Mouse (Mus musculus): ENCODE data around the gene Slfn2.
"Not testable (repeated sequence)": the region's sequence is repeated elsewhere in the genome, so short reads cannot be mapped to it uniquely, and the experiment has no call there.

Gene Slfn2

DNA sequence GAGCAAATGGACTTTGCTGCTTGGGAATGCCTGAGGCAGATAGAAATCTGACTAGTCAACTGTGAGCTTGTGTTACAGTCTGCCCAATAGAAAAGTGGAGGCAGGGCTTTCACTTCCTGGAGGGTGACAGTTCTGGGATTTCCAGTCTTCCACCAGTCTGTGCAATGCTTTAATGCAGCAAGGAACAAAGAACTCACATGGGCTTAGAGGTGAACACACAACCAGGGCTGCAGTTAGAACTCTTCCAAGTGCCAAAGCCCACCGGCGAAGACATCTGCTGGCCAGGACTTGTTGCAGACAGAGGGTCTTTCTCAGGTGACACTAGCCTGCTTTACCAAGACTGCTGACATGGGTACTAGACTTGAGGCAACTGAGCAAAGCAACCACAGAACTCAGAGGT lies at the start of gene Slfn2:
Slfn2 (plus strand) TSS at position 167 of the 400 bp plus-strand sequence.
- no peak for DNase-seq (ENCODE audit: low read depth)

DNA sequence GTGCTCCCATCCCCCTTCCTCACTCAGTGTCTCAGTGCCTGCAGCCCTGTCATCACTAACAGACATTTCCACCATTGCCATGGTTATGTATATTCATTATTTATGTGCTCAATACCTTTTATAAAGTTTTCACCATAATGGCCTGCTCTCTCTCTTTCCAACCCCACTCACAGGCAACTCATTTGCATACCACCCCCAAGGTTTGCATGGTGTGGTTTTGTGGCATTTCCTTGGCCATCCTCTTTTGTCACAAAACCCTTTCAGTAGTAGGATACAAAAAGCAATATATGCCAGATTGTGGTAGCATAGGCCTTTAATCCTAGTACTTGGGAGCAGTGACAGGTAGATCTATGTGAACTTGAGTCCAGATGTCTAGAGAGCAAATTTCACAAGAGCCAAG lies 48.8 kb upstream of the Slfn2 start:
- no peak for DNase-seq (ENCODE audit: low read depth)

DNA sequence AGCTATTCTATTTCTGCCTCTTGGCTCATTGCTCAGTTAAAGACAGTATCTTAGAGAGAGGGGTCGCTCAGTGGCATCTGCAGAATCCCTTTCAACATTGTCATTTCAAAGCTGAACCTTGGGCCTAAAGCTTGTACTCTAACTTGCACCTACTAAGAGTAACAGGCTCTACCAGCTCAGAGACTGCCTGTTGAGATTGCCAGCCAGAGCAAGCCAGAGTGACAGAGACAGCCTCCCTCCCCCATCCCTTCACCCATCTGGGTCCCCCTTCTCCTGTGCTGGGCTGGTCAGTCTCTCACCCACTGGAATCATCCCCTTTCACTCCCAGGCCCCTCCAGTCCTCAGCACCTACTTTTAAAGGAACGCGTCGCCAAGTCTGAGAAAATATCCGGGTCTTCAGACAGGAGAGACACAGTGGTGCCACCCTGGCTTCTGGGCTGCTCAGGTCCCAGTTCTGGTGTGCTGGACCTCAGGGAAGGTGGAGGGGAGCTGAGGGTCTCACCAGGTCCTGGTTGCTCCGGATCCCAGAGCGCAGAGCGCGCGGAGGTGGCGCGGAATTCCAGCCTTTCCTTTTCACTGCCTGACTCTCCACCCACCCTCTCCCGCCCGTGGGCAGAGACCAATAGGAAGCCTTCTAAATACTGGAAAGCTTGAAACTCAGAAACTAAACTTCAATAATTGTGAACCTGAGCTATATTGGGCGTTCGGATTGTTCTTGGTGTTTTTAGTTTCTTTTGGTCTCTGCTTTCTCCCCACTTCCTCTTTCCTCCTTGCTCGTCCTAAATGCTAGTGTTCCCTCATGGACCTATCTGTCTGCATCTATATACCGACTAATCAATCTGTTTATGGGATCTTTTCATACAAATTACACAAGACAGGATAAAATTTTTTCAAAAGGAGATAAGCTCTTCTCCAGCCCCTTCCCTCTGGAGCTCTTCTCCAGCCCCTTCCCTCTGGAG lies 45.1 kb upstream of the Slfn2 start:
- not testable (repeated sequence) for DNase-seq (ENCODE audit: low read depth)

DNA sequence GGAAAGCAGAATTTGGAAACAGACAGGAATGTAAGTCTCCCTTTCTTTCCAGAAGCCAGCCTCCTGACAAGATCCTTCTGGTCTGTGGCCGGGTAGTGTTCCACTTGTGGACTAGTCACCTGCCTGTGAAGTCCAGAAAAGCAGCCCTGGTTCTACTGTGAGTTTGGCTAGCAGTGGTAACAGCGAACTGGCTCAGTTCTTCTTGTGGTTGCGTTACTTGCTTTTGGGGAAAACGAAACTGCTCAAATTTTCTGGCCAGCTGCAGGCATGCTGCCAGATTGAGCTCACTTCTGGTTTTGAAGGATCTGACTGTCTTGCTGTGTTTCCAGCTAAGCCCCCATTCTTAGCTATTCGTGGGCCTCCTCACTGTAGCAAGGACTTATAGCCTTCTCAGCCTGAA lies 44.3 kb upstream of the Slfn2 start, which contains the start of gene Slfn8:
Slfn8 (minus strand) TSS at position 190 of the 400 bp plus-strand sequence.
- DNase-seq (ENCODE audit: low read depth) = no peak

DNA sequence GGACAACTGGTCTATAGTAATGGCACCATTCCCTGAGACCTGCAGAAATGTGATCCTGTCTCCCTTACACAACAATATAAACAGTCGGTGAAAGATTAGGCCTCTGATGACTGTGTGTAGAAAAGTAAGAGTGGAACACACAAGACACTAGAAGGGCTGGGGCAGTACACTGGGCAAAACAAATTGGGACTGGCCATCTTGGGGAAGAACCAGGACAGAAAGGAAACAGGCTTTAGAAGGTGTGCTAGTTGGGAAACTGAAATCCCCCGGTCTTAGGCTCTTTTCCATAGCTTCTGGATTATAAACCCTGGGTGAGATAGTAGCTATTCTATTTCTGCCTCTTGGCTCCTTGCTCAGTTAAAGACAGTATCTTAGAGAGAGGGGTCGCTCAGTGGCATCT lies 26.2 kb upstream of the Slfn2 start:
- not testable (repeated sequence) for DNase-seq (ENCODE audit: low read depth)

DNA sequence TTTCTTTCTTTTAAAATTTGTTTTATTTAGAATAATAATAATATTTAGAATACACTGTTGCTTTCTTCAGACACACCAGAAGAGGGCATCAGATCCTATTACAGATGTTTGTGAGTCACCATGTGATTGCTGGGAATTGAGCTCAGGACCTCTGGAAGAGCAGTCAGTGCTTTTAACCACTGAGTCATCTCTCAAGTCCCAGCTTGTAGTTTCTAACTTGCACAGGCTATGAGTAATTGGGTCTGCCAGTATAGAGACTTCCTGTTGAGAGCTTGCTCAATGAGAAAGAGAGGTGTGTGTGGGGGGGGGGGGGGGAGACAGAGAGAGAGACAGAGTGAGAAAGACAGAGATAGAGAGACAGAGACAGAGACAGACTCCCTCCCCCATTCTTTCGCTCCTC lies 25.8 kb upstream of the Slfn2 start:
- no peak for DNase-seq (ENCODE audit: low read depth)

DNA sequence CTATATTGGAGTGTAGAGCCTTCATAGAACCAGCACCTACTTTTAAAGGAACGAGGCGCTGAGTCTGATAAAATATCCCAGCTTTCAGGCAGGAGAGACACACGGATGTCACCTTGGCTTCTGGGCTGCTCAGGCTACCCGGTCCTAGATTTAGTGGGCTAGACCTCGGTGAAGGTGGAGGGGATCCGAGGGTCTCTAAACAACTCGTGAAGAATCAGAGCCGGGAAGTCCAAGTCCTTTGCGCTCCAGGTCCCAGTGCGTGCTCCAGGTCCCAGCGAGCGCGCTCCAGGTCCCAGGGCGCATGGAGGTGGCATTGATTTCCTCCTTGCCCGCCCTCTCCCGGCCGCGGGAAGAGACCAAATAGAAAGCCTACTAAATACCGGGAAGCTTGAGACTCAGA lies 25.1 kb upstream of the Slfn2 start:
- DNase-seq (ENCODE audit: low read depth) = no peak

DNA sequence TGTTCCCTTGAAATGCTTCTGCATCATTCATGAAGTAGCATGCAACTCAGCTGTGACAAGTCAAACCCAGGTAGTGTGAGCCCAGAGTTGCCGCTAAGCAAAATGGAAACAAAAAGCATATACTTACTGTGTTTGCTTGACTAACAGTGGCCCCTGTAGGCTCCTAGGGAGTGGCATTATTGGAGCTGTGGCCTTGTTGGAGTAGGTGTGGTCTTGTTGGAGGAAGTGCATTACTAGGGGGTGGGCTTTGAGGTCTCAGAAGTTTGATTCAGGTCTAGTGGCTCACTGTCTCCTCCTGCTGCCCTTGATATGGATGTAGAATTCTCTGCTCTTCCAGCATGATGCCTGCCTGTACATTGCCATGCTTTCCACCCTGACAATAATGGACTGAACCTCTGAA lies 24.6 kb upstream of the Slfn2 start:
- no peak for DNase-seq (ENCODE audit: low read depth)

DNA sequence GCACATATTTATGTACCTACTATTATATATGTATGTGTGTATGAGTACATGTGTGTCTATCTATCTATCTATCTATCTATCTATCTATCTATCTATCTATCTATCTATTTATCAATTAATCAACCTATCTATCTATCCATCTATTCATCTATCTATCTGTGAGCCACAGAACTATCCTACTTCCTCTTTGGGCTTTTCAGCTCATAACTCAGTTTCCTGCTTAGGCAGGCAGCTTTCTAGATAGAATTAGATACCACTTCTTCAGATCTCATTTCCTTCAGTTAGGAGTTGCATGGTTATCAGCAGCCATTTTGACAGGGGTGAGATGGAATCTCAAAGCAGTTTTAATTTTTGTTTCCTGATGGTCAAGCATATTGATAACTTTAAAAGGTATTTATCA lies 23.9 kb upstream of the Slfn2 start:
- DNase-seq (ENCODE audit: low read depth) = no peak

DNA sequence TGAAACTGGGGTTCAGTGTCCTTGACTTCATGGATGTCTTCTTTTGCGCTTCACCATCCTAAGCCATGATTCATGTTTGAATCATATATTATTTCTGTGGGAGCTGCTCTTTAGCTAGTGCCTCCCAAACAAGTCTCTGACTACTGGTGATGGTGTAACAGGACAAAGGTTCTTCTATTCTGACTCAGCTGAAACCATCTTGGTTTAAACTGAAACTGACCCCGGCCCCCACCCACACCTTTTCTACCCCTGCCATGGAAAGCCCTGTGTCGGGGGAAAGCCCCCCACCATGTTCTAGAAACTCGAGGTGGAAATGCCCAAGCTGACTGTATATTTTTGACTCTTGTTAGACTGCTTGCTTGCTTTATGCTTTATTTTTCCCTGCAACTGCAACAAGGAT lies 21.0 kb upstream of the Slfn2 start:
- DNase-seq (ENCODE audit: low read depth) = no peak

DNA sequence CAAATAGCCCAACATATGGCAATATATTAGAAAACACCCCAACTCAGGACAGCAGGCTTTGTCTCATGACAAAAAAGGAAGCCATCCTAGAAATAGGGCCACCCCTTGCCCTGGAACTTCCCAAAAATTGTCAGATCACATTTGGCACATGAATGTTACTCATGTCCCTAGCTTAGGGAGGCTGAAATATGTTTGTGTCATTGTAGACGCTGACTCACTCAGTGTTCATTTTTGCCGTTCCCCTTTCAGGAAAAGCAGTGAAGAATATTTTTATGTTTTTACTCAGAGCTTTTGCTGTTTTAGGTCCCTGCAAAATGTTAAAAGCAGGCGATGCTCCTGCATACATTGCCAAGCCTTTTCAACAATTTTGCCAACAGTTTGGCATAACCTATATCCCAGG lies 19.3 kb upstream of the Slfn2 start:
- DNase-seq (ENCODE audit: low read depth) = no peak

DNA sequence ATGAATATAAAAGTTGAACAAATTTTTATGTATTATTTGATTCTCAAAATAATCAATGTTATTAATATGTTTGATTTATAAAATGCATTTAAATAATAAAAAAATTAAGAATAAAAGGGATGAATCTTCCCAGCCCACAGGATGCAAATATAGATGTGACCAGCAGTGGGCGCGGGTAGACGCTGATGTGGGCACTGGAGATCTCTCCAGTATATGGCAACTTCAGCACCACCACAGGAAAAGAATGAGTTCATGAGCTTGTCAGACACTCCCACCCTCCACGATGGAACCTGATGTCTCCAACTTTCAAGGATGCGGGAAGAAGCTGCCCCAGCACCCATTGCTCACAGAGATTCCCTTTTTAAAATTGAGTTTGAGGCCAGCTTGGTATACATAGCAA lies 7.0 kb upstream of the Slfn2 start:
- no peak for DNase-seq (ENCODE audit: low read depth)

DNA sequence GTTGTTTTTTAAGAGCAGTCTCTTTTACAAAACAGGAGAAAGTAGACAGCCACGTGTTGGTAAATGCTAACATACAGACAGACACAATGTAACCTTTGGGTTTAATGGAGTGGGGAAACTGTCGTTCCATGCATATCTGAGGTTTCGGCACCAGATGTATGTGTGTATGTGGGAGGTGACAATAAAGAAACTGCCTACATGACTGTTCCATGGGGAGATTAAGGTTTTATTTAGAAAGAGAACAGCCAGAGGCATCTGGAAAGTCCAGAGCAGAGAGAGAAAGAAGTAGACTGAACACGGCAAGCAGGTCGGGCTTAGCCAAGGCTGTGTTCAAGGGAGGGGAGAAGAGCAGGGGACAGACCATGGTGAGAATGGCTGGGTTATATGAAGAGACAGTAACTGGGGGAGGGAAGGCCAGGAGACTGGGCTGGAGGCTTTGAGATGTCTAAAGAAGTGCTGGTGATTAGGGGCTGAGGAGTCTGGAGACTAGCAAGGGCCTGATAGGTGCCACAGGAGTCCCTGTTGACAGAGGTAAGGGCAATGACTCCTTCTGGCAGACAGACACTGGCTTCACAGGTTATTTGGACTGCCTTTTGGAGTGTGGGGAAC lies 4.4 kb upstream of the Slfn2 start:
- DNase-seq (ENCODE audit: low read depth) = no peak

DNA sequence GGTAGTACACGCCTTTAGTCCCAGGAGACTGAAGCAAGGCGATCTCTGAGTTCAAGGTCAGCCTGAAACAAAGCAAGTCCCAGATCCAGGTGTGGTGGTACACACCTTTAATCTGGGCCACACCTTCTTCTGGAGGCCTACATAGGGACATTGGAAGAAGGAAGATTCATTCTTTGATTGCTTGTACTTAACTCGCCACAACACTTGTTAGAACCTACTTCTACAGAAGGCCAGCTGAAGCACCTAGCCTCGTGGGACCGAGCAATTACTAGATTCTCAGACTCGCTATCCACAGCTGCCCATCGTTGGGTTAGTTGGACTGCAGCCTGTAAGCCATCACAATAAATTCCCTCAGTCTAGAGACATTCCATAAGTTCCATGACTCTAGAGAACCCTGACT lies 3.1 kb upstream of the Slfn2 start:
- DNase-seq (ENCODE audit: low read depth) = no peak

DNA sequence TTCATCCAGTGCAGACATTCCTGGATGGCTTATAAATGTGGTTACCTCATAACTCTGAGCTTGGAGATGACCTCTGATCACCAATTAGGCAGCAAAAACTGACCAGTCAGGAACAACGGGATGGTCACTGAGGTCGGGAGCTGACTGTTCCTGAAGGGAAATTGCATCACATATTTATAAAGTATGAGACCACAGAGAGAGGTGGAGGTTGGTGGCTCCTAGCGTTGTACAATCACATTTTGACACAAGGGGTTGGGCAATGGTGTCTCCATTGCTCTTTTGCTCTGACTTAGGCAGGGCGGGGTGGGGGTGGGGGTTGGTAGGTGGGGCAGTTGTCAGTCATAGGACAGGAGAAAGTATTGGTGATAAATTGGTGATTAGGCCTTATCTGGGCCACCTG lies 1.8 kb upstream of the Slfn2 start:
- no peak for DNase-seq (ENCODE audit: low read depth)

DNA sequence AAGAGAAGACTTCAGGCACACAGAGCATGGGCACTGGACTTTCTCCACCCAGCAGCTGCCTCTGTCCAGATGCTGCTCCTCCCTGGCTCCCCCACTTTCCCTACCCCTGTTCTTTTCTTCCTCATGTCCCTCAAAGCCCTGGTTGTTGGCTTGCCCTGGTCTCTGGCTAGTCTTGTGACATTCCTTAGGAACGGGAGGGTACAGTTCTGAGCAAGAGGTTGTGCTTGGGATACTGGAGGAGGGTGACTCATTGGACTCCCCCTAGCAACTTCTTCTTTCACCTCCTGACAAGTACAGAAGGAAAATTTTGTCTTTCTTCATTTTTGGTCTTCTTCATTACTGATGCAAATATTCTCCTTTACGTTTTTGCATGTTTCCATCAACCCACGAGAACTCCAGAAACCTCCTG lies 967 bp upstream of the Slfn2 start:
- DNase-seq (ENCODE audit: low read depth) = no peak

DNA sequence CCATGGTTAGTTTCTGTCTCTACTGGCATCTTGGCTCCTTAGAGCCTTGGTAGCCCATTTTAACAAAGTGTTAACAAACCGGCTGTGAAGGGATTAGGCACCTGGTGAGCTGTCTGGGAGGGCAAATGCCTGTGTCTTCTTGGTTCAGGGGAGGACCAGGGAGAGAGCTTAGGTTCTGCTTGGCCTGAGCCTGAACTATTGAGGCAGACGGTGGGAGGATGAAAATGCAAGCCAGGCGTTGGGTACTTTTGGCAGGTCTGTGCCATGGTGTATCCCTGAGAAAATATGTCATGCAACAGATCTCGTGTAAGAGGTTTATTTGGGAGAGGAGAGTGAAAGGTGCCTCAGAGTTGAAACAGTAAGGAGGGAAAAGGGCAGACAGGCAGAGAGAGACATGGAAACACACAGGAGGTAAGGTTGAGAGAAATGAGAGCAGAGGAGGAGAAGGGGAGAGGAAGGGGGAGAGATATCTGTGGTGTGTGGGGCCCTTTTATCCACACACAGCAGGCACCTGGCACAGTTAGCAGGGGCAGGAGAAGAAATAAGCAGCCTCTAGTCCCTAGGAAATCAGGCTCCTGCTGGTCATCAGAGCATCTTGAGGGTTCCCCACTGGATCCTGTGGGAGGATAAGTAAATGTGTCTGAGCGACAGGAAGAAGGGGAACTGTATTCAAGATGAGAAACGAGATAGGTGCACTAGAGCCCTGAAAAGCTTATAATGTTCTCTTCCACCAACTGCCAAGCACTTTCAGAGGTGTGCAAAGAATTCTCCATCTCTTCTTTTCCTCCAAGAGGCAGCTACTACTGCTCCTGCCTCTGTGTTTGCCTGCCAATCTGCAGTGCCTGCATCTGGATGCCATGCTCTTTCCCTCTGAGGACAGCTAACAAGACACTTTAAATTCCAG lies 781 bp downstream of the Slfn2 start:
- DNase-seq (ENCODE audit: low read depth) = no peak

DNA sequence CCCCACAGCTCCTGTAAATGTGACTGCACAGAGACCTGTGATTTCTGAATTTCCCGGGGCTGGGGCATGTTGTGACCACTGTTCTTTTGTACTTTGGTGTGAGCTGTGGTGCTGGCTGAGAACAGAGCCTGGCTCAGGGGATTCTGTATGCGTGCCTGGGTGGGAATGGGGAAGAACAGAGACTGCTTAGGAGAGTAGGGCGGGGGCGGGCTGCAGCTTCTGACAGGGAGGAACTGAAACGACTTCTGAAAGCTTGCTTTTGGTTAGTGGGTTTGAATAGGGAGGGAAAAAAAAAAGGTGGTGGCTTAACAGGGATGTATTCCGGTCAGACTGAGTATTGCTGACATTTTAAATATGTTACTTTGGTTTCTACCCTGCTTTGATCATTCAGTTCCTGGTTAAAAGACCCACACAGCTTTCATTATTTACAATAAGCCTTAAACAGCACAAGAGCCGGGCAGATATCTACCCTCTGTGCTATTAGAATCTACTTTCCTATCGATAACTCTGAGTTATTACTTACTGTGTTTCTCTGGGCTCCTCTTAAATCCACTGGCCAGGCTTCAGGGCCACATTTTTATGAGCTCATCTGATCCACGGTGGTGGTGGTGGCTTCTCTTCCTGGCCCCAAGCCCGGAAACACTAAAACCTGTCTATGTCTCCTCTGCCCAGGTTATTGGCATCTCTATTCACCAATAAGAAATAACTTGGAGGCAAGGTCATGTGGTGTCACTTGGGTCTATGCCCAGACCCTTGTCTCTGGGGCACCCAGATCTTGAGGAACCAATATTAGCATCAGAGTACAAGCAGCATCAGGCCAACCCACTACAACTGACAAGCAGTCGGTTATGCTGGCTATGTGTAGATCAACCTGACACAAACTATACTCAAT lies 2.0 kb downstream of the Slfn2 start:
- no peak for DNase-seq (ENCODE audit: low read depth)

DNA sequence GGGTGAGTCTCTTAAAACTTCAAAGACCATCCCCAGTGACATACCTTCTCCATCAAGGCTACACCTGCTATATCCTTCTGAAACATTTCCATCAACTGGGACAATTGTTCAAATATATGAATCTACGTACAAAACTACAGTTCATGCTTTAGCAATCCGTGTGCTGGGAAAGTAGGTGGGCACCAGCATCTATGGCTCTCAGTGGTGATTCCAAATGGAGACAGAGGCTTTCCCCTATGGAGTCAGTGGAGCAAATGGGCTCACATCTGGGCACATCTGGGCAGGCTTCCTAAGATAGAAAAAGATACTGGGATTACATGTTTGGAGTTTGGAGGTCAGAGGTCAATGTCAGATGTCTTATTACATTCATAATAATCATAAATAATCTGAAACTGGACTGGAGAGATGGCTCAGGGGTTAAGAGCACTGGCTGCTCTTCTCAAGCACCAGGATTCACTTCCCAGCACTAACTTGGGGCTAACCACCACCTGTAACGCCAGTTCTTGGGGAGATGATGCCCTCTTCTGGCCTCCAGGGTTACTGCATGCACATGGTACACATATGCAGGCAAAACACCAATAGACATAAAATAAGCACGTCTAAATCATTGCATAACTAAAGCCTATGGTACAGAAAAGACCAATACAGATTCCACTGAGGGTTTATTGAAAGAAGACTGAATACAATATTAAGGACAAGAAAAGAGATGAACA lies 3.2 kb downstream of the Slfn2 start:
- no peak for DNase-seq (ENCODE audit: low read depth)

DNA sequence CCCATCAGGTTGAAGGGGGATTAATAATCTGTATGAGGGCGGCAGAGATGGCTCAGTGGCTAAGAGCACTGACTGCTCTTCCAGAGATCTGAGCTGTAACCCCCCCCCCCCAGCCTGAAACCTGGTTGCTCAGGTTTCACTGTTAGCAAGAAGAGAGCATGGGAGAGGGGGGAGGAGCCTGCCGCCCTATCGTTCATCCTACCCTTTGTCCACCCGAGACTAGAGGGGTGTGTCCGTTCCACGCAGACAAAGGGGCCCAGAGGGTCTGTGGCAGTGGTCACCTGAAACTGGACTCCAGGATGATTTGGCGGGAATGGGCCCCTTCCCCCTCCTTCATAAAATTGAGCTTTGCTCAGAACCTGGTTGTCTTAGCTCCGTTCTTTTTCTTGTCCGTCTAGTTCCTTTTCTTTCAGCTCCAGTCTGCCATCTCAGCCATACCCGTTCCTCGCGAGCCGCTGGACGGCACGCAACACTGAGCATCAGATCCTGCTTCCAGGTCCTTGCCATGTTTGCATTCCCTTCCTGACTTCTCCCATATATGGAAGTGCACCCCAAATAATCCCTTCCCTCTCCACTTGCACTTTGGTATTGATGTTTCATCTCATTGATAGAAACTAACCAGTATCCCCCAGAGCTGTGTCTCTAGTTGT lies 5.5 kb downstream of the Slfn2 start:
- DNase-seq (ENCODE audit: low read depth) = no peak

Measured in c-Kit-positive CD71-positive TER-119-negative erythroid progenitor cells, embryonic 14.5 days (primary cell).